Mouse (Mus musculus) E14TG2a.4 (cell line): ENCODE measurements at regions not wholly inside any gene's neighbourhood (a gene's known extent, or its start where the extent isn't known, plus 50 kb on each side); places are given as distances from the start of the nearest gene placed in this dataset.

Experiments
- CTCF ChIP-seq: conservative IDR thresholded peaks from 2 replicates; pipeline ENCODE4 v1.5.1; 2014; ENCODE audit warnings: low read length
- NANOG ChIP-seq: IDR thresholded peaks from 2 replicates; pipeline ENCODE4 v1.6.1; 2014; ENCODE audit warnings: borderline replicate concordance, low read length, mixed read lengths

GRCm38 (mm10) chrX:68950730-68951129, 57.9 kb upstream of the Gm6812 start:
- TF ChIP-seq CTCF = peak; percentile 24
- no peak for TF ChIP-seq NANOG
